Mouse (Mus musculus): ENCODE results near the gene Arhgap10. TPM values are rescaled to one million over a fixed set of nuclear protein-coding genes. Genes with fewer than 3 reads are reported as not detected.

Arhgap10 gene
- polyA plus RNA-seq, 1 experiment from 2014 or later, result 23.2 TPM

DNA sequence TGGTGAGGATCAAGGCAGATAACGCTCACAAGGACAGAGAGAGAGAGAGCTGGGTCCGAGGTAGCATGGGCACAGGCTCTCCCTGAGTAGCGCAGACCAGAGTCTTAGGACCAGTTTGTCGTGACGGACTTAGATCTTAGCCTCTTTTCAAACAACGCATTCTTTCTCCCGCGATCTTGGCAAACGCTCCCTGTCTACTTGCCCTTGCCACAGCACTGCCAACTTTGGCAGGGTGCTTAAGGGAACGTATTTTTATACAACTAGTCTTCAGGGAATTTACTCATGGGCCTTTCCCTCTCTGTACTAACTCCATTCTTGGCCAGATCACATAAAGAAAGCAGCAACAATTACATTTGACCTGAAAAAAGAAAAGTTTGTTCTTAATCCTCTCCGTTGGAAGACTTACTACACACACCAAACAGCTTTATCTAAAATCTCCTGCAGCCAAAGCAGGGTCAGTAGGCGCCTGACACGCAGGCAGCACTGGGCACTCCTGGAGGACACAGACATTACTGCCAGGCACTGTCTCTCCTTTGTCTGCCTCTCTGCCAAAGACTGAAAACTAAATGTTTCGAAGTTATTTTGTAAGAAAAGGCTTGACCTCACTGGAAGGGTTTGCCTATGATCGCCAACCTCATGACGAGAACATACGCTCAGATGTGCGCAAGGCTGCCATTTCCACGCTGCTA is 109.1 kb downstream of the Arhgap10 start:
- peak; percentile 48 for DNase-seq
- H3K4me3 ChIP-seq (ENCODE audit: low read depth, low read length), result no peak overlapping the region
- peaks cover 35% of the 10 kb centered on the region for H3K36me3 ChIP-seq (ENCODE audit: insufficient read depth)
- H3K27me3 ChIP-seq (ENCODE audit: insufficient read depth, low read length), result no peaks in the 10 kb centered on the region
- WGBS, result 75% methylated on average over 19 of the region's 19 CpGs
- H3K9ac ChIP-seq, result no peak overlapping the region
- H3K4me1 ChIP-seq (ENCODE audit: insufficient read depth), result no peaks in the 10 kb centered on the region
- no peaks in the 10 kb centered on the region for H3K9me3 ChIP-seq (ENCODE audit: low read depth, low read length)
- TF ChIP-seq CTCF (IDR thresholded peaks at IDR 0.05; ENCODE audit: low read depth), result no peak
- H3K4me2 ChIP-seq, result no peak overlapping the region
- ATAC-seq (ENCODE audit: insufficient read depth), result no peak
- H3K27ac ChIP-seq (ENCODE audit: low read depth), result 0 out of 2 replicates have a peak overlapping the region, but pooled peaks have one; percentile 15

DNA sequence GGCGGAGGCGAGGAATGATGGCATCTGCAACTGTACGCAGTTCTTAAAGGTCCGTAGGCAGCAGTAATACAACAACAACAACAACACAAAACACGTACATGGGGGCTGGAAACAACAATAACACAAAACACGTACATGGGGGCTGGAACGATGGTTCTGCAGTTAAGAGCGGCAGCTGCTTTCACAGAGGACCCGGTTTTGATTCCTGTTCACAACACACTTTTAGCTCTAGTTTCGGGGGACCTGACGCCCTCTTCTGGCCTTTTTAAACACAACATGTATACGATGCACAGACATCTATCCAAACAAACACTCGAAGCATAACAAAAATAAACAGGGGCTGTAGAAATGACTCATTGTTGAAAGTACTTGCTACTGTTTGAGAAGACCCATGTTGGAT is 110.9 kb downstream of the Arhgap10 start:
- no peak for TF ChIP-seq CTCF (IDR thresholded peaks at IDR 0.05; ENCODE audit: low read depth)
- peaks cover 20% of the 10 kb centered on the region for H3K36me3 ChIP-seq (ENCODE audit: insufficient read depth)
- no peaks in the 10 kb centered on the region for H3K27me3 ChIP-seq (ENCODE audit: insufficient read depth, low read length)
- no peaks in the 10 kb centered on the region for H3K4me1 ChIP-seq (ENCODE audit: insufficient read depth)
- no peaks in the 10 kb centered on the region for H3K9me3 ChIP-seq (ENCODE audit: low read depth, low read length)
- DNase-seq (no peak), ATAC-seq (ENCODE audit: insufficient read depth) (no peak)
- 80% methylated on average over 13 of the region's 13 CpGs for WGBS
- H3K27ac ChIP-seq (ENCODE audit: low read depth), result no peak overlapping the region
- H3K4me2 ChIP-seq, result no peak overlapping the region
- no peak overlapping the region for H3K4me3 ChIP-seq (ENCODE audit: low read depth, low read length)
- no peak overlapping the region for H3K9ac ChIP-seq

DNA sequence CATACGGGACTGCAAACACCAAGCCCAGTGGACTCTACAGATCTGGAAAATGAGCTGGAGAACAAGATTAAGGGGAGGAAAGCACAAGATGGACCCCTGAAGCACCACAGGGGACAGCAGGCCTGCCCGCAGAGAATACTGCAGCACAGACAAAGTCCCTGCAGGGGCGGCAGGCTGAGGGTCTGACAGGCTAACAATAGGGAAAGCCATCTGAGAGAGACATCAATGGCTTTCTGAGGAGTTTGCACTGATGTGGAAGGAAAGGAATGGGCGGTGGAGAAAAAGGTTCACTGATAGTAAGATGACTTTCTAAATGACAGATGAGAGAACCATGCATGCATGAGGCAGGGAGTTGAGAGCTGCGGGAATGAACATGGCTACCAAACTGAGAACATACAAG is 111.3 kb downstream of the Arhgap10 start:
- Histone ChIP-seq H3K27ac (ENCODE audit: low read depth) (no peak overlapping the region), H3K4me3 (ENCODE audit: low read depth, low read length) (no peak overlapping the region), H3K36me3 (ENCODE audit: insufficient read depth) (peaks cover 16% of the 10 kb centered on the region), H3K9me3 (ENCODE audit: low read depth, low read length) (no peaks in the 10 kb centered on the region), H3K4me2 (no peak overlapping the region), H3K9ac (no peak overlapping the region), H3K4me1 (ENCODE audit: insufficient read depth) (no peaks in the 10 kb centered on the region), H3K27me3 (ENCODE audit: insufficient read depth, low read length) (no peaks in the 10 kb centered on the region)
- TF ChIP-seq CTCF (IDR thresholded peaks at IDR 0.05; ENCODE audit: low read depth), result no peak
- DNase-seq (no peak), ATAC-seq (ENCODE audit: insufficient read depth) (no peak)
- 81% methylated on average over 5 of the region's 5 CpGs for WGBS

DNA sequence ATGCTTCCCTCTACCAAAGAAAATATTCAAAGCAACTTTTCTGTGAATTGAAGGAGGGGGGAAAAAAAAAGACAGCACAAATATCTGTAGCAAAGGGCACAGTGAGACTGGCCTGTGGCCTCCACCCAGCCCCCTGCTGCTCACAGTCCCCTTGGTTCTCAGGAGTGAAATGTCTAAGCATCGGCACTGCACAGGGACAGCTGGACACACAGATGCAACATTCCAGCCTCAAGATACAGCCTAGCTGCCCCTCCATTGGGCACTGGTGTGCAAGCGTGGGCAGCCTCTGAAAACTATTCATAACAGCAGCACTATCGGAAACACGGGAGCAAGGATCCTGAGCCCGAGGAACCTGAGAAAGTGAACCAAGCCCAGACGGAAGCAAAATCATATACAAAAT is 113.7 kb downstream of the Arhgap10 start:
- no peak overlapping the region for H3K9ac ChIP-seq
- no peak for TF ChIP-seq CTCF (IDR thresholded peaks at IDR 0.05; ENCODE audit: low read depth)
- no peaks in the 10 kb centered on the region for H3K27me3 ChIP-seq (ENCODE audit: insufficient read depth, low read length)
- WGBS, result 62% methylated on average over 6 of the region's 6 CpGs
- no peak overlapping the region for H3K27ac ChIP-seq (ENCODE audit: low read depth)
- H3K4me1 ChIP-seq (ENCODE audit: insufficient read depth), result no peaks in the 10 kb centered on the region
- H3K36me3 ChIP-seq (ENCODE audit: insufficient read depth), result peaks cover 7% of the 10 kb centered on the region; the same call in 1 of the 2 replicates
- no peaks in the 10 kb centered on the region for H3K9me3 ChIP-seq (ENCODE audit: low read depth, low read length)
- no peak overlapping the region for H3K4me2 ChIP-seq
- H3K4me3 ChIP-seq (ENCODE audit: low read depth, low read length), result no peak overlapping the region
- ATAC-seq (ENCODE audit: insufficient read depth) (no peak), DNase-seq (no peak)

DNA sequence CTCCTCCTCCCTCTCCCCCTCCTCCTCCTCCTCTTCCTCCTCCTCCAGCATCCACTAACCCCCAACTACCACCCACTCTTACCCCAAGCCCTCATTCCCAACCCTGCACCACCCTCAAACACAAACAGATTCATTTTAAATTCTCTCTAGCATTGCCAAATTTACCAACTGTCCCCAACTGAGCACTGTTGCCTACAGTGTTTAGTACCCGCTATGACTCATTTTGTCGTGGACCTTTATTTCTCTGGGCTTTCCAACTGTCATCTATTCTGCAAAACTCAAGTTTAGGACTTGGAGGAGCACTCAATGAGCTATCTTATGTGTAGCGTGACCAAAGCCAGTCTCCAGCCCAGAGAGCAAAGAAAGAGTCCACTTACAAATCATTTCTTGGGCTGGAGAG is 115.8 kb downstream of the Arhgap10 start:
- Histone ChIP-seq H3K4me1 (ENCODE audit: insufficient read depth) (no peaks in the 10 kb centered on the region), H3K9ac (no peak overlapping the region), H3K9me3 (ENCODE audit: low read depth, low read length) (peaks cover 5% of the 10 kb centered on the region; the same call in 1 of the 2 replicates), H3K27ac (ENCODE audit: low read depth) (no peak overlapping the region), H3K36me3 (ENCODE audit: insufficient read depth) (peaks cover 13% of the 10 kb centered on the region), H3K4me3 (ENCODE audit: low read depth, low read length) (no peak overlapping the region), H3K27me3 (ENCODE audit: insufficient read depth, low read length) (no peaks in the 10 kb centered on the region), H3K4me2 (no peak overlapping the region)
- ATAC-seq (ENCODE audit: insufficient read depth) (no peak), DNase-seq (no peak)
- WGBS, result 89% methylated on average over 3 of the region's 3 CpGs
- TF ChIP-seq CTCF (IDR thresholded peaks at IDR 0.05; ENCODE audit: low read depth), result no peak

DNA sequence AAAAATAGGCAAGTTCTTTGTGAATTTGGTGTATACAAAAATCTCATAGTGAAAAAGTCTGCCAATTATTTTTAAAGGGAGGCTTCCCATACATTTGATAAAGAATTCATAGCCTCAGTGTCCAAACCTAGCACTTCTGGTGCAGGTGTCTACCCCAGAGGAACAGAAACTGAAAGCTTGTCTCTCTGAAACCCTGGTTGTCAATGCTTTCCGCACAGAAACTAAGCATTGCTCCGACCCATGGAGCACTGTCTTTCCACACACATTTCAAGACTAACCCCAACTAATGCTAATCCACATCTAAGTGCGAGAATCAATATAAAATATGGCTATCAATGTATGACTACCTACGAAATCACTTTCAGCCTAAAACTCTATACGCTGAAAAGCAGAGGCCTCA is 116.6 kb downstream of the Arhgap10 start:
- Histone ChIP-seq H3K4me2 (no peak overlapping the region), H3K4me3 (ENCODE audit: low read depth, low read length) (no peak overlapping the region)
- WGBS, result 89% methylated on average over 5 of the region's 5 CpGs

DNA sequence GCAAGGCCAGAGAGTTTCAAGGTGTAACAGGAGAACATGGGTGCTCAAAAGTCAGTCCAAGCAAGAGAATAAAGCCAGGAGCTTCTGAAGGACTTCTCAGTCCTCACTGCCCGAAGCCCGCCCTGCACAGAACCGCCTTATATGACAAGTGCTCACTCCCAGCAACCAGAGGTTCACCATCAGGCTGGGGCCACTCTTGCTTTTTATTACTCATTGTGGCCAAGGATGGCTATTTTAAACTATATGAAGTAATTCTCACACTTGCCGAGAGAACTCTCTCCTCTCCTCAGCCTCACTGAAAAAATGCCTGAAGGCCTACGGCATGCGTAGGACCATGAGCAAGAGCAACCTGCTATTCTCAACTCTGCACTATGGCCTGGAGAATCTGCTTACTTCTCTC is 133.7 kb downstream of the Arhgap10 start:
- Histone ChIP-seq H3K27ac (ENCODE audit: low read depth) (no peak overlapping the region), H3K36me3 (ENCODE audit: insufficient read depth) (peaks cover 29% of the 10 kb centered on the region), H3K4me1 (ENCODE audit: insufficient read depth) (no peaks in the 10 kb centered on the region), H3K4me3 (ENCODE audit: low read depth, low read length) (no peak overlapping the region), H3K9ac (no peak overlapping the region), H3K4me2 (no peak overlapping the region), H3K9me3 (ENCODE audit: low read depth, low read length) (no peaks in the 10 kb centered on the region), H3K27me3 (ENCODE audit: insufficient read depth, low read length) (no peaks in the 10 kb centered on the region)
- no peak for ATAC-seq (ENCODE audit: insufficient read depth)
- WGBS, result 95% methylated on average over 6 of the region's 6 CpGs
- DNase-seq, result no peak
- no peak for TF ChIP-seq CTCF (IDR thresholded peaks at IDR 0.05; ENCODE audit: low read depth)

More for the DNA sequence above, 116.6 kb downstream of the Arhgap10 start:
- Histone ChIP-seq H3K9me3 (ENCODE audit: low read depth, low read length) (peaks cover 5% of the 10 kb centered on the region; the same call in 1 of the 2 replicates), H3K4me1 (ENCODE audit: insufficient read depth) (no peaks in the 10 kb centered on the region), H3K9ac (no peak overlapping the region), H3K27ac (ENCODE audit: low read depth) (no peak overlapping the region), H3K27me3 (ENCODE audit: insufficient read depth, low read length) (no peaks in the 10 kb centered on the region), H3K36me3 (ENCODE audit: insufficient read depth) (peaks cover 21% of the 10 kb centered on the region)
- DNase-seq (no peak), ATAC-seq (ENCODE audit: insufficient read depth) (no peak)
- TF ChIP-seq CTCF (IDR thresholded peaks at IDR 0.05; ENCODE audit: low read depth), result no peak
